Mouse (Mus musculus) embryo, embryonic 10 days (tissue): Measurements from ENCODE around the gene Ctsq.
"Not testable (repeated sequence)": the region's sequence is repeated elsewhere in the genome, so short reads cannot be mapped to it uniquely, and the experiment has no call there.

Experiments used
- DNase-seq: peaks from one replicate; pipeline ENCODE4 v3.0.0-alpha.2; 2015; ENCODE audit warnings: low spot score

Gene Ctsq

GRCm38 (mm10) chr13:61040531-61040930, at the start of gene Ctsq:
TSS of gene Ctsq (minus strand) at chr13:61040631.
- no peak for DNase-seq

GRCm38 (mm10) chr13:61022785-61023184, 17.6 kb downstream of the Ctsq start:
- no peak for DNase-seq

GRCm38 (mm10) chr13:61021844-61022243, 18.6 kb downstream of the Ctsq start:
- no peak for DNase-seq

GRCm38 (mm10) chr13:61010171-61010570, 30.3 kb downstream of the Ctsq start:
- DNase-seq, result no peak

GRCm38 (mm10) chr13:61005859-61006258, 34.6 kb downstream of the Ctsq start, which contains the start of gene Ctsj:
TSS of gene Ctsj (minus strand) at chr13:61005959.
- no peak for DNase-seq

GRCm38 (mm10) chr13:60997600-60997999, 42.8 kb downstream of the Ctsq start:
- DNase-seq, result no peak

GRCm38 (mm10) chr13:60986915-60987314, 53.5 kb downstream of the Ctsq start:
- not testable (repeated sequence) for DNase-seq
